Mouse (Mus musculus): ENCODE measurements at regions not wholly inside any gene's neighbourhood (a gene's known extent, or its start where the extent isn't known, plus 50 kb on each side); places are given as distances from the start of the nearest gene placed in this dataset.
"Not testable (repeated sequence)": the region's sequence is repeated elsewhere in the genome, so short reads cannot be mapped to it uniquely, and the experiment has no call there.

DNA sequence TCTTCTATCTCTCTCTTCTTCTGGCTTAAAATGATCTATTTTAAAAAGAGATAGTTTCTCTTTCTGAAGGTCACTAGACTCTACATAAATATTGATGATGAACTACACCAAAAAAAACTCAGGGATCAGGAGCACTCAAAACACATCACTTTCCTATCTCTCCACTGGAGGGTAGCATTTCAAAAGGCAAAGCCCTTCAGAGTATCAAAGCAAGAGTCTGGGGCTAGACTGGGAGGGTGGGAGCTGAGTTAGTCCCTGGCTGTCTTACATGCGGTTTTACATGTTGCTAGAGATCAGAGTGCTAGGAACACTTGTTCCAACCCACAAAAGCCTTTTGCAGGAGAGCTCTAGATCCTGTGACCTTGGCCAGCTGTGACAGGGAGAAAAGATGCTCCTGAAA is 423.2 kb downstream of the Dad1 start:
- in situ Hi-C loops (cut with MboI, MseI) = no loop called here

DNA sequence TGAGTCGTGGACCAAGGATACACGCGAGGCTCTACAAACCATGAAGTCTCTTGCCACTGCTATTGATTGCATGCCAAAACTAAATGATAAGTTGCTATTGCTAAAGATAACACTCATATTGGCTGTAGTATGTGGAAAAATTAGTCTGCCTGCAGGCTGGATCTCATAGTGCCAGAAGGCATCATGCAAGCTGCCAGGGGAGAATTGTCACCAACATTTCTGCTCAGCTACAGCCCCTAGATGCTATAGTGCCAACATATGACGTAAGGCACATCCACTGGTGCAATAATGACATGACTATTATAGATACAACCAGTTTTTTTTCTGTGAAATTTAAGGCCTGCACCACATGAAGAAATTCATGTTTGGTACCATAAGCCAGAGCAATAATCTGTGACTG is 427.1 kb downstream of the Dad1 start:
- in situ Hi-C loops (cut with MboI, MseI) = no loop called here

DNA sequence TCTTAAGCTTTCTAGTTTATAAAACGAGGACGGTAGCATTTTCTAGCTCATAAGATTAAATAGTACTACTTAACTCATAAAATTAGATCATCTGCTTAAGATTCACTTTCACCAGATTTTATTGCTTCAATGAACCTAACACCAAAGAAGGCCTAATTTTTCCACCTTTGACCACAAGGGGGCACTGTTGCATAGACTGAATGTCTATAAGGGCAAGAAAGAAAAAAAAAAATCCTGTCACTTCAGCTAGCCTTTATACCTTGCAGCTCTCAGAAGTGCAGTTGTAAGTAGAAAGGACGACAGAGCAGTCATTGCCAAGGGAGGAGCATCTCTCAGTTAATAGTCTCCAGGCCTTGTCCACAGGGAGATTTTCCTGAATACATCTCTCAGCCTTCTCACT is 447.7 kb downstream of the Dad1 start:
- in situ Hi-C loops (cut with MboI, MseI) = no loop called here

DNA sequence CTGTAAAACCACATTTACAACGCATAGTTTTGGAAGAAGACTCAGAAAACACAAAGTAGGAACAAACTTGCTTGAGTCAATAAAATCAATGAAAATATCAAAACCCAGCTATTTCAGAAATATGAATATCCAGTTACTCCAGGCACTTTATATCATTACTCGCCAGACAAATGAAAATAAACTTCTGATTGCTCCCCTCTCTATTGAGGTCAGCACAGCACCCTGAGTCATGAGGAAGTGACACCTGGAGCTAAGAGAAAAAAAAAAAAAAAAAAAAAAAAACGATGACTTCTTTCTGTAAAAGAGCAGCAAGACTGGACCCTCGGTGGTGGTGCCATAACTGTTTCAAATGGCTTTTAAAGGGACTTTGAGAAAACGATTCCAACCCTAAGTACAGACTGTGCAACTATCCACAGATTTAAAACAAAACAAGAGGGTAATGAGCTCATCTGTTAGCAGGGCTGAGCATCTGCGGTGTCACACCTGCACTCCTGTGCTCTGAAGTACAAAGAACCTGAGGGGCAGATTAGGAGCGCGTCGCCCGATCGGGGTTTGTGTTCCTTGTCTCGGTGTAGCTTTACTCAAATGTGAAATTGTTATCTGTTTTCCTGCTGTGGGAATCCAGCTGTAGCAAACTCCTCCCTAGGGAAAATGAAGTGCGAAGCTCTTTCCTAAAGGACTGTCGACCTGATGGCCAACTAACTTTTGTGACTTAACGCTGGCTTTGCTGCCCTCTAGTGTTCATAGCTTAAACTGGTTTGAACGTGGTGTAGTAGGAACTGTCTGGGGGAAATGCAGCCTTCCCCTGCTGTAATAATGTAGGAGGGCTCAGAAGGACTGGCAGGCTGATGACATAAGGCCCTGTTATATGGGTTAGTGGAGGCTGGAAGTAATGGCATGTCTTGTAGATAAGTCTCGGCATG is 449.9 kb downstream of the Dad1 start:
- in situ Hi-C loops (cut with MboI, MseI) = no loop called here

DNA sequence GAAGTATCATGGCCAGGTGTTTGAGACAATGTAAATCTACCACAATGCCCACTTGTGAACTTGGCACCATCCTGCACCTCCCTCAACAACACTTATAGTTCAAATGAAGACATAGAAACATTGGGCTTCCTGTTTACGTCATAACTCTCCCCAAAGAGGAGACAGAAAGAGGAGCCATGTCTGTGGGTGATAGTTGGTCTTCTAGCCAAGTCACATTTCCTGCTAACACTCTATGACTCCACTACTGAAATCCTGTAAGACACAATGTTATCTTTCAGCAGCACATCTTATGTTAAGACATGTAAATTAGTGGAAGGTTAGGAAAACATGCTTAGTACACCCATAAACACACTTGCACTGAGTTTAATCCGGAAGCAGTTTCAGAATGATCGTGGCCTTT is 451.4 kb downstream of the Dad1 start:
- in situ Hi-C loops (cut with MboI, MseI) = no loop called here

DNA sequence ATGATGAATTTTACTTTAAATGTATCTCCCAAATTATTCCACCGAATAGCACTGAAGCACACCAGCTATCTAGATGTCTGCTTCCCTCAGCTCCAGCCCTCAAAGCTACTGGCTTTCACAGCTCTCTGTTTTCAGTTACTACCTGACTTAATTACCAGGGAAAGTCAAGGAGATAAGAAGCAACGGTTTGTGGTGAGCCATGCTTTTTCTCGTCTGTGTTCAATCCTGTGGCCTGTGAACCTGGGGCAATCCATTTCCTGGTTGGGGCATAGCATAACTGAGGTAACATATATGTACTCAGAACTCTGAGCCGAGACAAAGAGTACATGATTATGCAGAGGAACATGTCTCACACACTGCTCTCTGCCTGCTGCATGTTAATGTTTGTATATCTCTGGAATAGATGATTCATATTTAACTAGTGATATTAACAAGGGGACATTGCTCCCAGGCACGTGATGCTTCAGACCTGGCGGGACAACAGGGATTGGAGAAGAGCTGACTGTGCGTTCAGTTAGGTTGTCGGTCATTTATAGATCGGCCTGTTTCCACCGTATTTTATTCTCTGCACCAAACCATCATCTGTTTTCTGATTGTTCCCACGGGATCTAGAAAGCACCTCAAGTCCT is 453.3 kb downstream of the Dad1 start:
- in situ Hi-C loops (cut with MboI, MseI) = no loop called here

DNA sequence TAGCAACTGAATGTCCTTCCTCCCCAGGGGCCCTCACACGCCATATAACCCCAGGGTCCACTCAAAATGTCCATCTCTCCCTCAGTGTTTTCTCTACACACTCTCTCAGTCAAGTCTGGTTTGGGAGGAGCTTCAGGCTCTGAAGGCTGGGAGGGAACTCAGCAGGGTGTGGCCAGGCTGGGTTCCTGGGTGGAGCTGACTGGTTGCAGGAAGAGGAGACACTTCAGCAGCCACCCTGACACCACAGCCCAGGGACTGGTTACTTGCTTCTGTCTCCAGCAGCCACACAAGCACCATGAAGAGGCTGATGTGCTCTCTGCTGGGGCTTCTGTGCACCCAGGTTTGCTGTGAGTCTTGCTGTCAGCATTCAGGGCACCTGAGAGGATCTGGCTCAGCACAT is 458.7 kb downstream of the Dad1 start:
- in situ Hi-C loops (cut with MboI, MseI) = not testable (repeated sequence)

DNA sequence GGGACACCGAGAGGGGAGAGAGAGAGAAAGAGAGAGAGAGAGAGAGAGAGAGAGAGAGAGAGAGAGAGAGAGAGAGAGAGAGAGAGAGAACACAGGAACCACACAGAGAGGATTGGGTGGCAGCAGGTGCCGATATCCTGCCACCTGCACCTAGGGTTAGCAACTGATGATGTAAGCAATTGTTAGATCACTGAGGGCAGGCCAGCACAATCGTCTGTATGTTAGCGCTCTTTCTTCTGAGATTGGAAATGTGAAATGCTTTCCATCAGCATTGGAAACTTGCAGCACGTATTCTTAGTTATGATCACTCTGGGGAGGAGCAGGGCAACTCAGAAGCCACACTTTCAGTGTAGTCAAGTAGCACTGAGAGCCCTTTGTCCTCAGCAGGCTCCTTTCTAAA is 459.4 kb downstream of the Dad1 start:
- in situ Hi-C loops (cut with MboI, MseI) = no loop called here

DNA sequence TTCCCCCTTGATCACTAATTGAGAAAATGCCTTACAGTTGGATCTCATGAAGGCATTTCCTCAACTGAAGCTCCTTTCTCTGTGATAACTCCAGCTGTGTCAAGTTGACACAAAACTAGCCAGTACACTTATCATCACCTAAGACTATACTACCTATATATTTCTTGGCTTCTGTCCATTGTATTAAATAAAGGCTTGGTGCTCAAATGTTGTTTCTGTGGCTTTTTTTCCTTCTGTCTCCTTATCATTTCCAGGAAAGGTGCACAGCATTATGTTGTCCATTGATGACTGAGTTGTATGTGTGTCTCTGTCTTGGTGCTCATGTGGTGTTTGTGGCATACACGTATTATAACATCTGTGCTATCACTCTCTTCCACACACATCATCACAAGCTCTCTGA is 461.5 kb downstream of the Dad1 start:
- in situ Hi-C loops (cut with MboI, MseI) = not testable (repeated sequence)

DNA sequence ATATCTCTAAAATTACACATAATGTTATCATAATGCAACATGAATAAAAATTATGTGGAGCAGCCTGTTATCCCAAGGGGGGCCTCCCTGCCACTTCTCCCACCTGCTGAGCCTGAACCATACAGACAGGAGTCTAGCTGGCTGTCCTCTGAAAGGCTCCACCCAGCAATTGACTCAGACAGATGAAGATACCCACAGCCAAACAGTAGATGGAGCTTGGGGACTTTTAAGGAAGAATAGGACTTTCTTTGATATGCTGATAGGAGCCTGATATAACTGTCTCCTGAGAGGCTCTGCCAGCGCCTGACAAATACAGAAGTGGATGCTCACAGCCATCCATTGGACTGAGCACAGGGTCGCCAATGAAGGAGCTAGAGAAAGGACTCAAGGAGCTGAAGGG is 468.4 kb downstream of the Dad1 start:
- in situ Hi-C loops (cut with MboI, MseI) = not testable (repeated sequence)

DNA sequence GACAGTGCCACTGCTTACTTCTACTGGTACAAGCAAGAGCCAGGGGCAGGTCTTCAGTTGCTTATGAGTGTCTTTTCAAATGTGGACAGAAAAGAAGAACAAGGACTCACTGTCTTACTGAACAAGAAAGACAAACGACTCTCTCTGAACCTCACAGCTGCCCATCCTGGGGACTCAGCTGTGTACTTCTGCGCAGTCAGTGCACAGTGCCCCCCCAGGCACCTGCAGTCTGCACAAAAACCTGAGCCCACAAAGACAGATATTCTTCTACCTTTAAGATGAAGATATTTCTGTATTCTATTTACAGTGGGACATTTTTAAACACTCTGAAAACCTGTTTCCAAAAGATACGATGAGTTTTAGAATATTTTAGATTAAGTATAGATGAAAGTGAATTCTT is 476.5 kb downstream of the Dad1 start:
- in situ Hi-C loops (cut with MboI, MseI) = no loop called here

DNA sequence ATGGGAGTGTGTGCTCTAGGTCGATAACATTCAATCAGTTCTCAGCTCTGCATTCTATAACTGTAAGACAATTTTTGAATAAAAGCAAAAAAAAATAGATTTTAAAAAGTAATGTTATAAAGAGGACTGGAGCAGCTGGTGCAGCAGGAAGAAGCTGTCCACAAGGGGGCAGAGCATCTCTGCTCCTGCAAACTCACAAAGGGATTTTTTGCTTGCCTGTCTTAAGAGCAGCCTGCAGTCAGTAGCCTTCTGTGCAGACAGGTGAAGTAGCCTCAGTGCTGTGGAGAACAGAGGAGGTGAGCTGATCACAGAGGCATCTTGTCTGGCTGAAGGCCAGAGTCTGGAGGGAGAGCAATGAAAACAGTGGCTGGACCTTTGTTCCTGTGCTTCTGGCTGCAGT is 477.2 kb downstream of the Dad1 start:
- in situ Hi-C loops (cut with MboI, MseI) = not testable (repeated sequence)

DNA sequence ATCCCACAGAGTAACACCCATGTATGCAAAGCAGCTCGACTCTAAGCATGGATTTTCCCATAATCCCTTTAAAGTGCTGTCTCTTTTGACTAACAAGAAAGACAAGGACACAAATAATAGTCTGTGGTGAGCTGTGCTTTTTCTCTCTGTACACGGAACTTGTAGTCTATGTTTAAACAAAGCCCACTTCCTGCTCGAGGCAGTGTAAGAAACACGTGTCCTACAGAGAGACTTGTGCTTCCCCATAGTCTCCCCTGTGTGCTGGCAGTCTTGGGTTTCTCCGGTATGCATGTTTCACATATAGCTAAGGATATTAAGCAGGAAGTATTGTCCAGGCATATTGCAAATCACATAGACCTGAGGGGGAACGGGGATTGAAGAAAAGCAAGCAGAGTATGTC is 487.4 kb downstream of the Dad1 start:
- in situ Hi-C loops (cut with MboI, MseI) = loop anchor here (5.0 to 25.0 kb wide), 4 partner anchors 396 to 684 kb away; no protein-coding TSS in a partner anchor

DNA sequence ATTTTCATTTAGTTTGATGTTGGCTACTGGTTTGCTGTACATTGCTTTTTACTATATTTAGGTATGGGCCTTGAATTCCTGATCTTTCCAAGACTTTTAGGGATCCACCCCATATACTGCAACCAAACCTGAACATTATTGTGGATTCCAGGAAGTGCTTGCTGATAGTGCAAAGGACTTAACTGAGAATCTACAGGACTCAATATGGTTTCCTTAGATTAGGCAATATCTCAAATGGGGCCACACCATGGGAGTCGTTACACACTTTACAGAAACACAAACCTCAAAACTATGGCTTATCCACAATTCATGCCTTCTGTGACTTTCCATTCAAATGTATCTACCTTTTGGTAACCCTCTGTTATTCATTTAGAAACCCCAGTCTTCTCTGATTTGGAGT is 488.0 kb downstream of the Dad1 start:
- in situ Hi-C loops (cut with MboI, MseI) = loop anchor here (5.0 to 25.0 kb wide), 4 partner anchors 396 to 684 kb away; no protein-coding TSS in a partner anchor

DNA sequence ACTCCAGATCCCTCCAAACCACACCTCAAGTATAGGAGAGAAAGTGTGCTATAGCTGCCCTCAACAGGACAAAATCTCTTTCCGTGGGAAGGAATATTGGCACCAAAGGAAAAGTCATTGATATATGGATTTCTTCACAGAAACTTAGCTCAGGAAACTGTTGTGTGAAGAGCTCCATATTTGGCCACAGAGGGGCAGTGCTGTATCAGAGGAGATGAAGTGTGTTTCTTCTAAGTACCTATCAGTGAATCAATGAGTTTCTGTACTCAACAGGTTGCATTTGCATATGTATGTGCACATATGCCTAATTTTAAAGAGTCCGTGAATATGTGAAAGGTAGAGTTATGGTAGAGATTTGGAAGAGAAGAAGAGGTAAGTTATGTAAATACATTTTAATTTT is 493.3 kb downstream of the Dad1 start:
- in situ Hi-C loops (cut with MboI, MseI) = loop anchor here (10.0 to 25.0 kb wide), 3 partner anchors 402 to 676 kb away; no protein-coding TSS in a partner anchor

DNA sequence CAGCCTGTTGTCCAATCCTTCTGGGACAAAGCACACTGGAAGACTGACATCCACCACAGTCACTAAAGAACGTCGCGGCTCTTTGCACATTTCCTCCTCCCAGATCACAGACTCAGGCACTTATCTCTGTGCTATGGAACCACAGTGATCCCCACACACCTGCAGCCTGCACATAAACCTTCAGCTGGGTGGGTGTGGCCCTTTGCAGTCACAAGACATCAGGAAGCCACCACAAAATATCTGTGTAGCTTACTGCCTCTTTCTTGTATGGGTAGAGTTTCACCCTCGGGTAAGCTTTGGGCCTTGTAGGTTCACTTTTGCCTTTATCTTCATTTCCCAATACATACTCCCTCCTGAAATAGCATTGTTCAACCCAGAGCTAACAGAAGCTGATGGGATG is 496.1 kb downstream of the Dad1 start:
- in situ Hi-C loops (cut with MboI, MseI) = loop anchor here in 1 of 2 experiments (25.0 kb wide), 1 partner anchor 405 kb away; no protein-coding TSS in a partner anchor

DNA sequence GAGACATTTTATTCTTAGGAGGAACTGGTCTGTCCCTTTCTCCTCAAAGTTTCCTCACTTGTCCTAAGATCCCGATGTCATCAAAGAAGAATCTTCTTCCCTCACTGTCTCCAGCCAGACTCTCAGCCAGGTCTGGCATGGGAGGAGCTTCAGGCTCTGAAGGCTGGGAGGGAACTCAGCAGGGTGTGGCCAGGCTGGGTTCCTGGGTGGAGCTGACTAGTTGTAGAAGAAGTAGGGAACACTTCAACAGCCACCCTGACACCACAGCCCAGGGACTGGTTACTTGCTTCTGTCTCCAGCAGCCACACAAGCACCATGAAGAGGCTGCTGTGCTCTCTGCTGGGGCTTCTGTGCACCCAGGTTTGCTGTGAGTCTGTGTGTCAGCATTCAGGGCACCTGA is 496.8 kb downstream of the Dad1 start:
- in situ Hi-C loops (cut with MboI, MseI) = loop anchor here in 1 of 2 experiments (25.0 kb wide), 1 partner anchor 405 kb away; no protein-coding TSS in a partner anchor

DNA sequence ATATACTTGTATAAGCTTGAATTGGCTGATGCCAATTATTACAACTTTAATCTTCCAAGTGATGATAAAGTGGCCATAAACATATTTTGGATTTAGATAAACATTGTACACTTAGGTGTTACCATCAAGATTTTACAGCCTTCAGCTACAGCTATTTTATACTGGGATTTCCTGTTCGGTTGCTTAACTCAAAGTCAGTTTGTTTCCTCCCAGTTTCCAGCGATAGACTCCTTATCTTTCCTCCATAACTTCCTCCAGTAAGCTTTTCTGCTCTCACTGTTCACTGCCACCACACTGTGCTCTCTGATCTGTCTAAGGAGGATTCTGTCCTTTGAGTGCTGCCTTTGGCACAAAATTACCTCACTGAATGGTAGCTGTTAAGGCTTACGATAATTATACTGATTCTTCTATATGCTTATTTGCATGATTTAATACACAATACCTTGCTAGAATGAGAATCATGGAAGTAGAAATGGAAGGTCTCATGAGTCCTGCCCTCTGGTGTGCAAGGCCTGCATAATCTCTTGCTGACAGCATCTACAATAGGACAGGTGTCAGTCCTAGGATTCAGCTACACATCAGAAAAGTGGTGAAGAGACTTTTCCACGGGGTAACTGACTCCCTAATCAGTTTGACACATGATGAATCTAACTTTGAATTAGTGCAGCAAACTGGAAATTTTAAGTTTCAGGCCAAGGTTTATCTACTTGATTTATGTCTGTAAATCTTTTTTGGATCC is 503.0 kb downstream of the Dad1 start:
- in situ Hi-C loops (cut with MboI, MseI) = loop anchor here in 1 of 2 experiments (25.0 kb wide), 1 partner anchor 411 kb away; no protein-coding TSS in a partner anchor

DNA sequence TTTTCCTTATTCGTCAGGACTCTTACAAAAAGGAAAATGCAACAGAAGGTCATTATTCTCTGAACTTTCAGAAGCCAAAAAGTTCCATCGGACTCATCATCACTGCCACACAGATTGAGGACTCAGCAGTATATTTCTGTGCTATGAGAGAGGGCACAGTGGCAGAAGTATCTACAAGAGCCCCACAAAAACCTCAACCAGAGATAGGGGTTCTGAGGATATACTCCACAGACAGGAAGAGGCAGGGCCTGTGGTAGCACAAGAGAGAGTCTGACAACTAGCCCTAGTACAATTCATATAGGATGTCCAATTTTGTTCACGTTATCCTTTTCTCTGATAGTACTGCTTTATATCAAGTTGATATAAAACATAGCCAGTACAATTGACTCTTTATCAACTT is 510.4 kb downstream of the Dad1 start:
- in situ Hi-C loops (cut with MboI, MseI) = not testable (repeated sequence)

DNA sequence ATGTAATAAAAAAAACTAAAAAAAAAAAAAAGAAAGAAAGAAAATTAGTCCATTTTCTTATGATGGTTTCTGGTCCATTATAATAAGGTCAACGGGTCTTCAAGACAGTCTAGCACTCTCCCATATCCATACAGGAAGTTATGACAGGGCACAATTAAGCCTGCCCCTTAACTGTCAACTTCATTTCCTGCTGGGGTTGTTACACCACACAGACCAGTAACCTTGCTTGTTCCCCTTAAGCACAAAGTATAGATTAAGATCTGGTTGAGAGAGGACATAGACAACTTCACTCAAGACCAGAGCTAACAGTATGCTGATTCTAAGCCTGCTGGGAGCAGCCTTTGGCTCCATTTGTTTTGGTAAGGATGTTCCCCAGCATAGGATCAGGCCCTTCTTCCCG is 511.0 kb downstream of the Dad1 start:
- in situ Hi-C loops (cut with MboI, MseI) = not testable (repeated sequence)

DNA sequence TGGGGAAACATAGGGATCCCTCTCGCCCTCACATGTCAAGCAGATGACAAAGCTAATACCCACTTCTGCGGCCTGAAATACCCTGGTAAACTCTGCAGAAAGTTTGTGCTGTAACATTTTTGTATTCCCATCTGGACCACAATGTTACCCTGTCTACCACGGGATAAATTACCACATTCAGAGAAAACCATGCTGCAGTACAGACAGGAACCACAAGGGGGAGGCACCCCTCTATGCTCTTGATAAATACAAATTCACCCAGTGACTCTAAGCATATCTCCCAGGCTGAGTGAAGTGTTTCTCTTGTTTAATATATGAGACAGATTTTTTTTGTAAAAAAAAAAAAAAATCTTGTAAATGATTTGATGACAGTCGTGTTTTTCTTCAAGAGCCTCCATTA is 512.7 kb downstream of the Dad1 start:
- in situ Hi-C loops (cut with MboI, MseI) = not testable (repeated sequence)

DNA sequence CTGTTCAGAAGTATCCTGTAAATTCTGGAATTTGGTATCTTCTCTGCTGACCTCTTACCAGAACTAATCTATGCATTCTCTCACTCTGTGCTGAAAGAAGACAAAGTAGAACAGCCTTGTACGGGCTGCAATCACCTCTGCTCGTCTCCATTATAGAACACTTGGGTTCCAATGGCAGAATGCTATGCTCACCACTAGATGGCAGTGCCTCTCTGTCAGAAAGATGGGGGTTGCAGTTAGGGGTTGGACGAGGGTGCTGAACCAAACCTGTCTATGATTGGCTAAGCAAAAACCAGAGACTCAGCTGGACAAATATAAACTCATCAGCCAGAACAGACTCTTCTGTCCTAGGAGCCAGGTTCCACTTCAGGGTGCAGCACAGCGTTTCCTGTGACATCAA is 515.9 kb downstream of the Dad1 start:
- in situ Hi-C loops (cut with MboI, MseI) = loop anchor here in 1 of 2 experiments (10.0 kb wide), 1 partner anchor 393 kb away; no protein-coding TSS in a partner anchor
